Mouse (Mus musculus): Measurements from ENCODE around the gene Ano4.

The Ano4 gene

DNA sequence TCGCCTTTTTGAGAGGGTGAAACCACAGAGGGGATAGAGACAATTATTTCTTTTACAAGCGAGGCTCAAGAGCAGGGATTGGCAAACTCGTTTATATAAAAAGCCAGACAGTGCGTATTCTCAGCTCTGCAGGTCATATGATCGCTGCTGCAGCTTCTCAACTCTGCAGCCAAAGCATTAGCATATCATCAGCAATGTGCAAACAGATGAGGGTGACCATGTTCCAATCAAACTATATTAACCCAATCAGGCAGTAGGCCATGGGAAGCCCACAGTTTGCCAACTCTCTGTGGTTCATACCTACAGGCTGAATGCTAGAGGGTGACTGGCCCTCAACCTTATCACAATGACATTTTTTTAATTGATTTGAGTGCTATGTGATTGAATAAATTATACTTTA, 64.2 kb downstream of the Ano4 start:
- no peak for DNase-seq (ENCODE audit: low spot score)

DNA sequence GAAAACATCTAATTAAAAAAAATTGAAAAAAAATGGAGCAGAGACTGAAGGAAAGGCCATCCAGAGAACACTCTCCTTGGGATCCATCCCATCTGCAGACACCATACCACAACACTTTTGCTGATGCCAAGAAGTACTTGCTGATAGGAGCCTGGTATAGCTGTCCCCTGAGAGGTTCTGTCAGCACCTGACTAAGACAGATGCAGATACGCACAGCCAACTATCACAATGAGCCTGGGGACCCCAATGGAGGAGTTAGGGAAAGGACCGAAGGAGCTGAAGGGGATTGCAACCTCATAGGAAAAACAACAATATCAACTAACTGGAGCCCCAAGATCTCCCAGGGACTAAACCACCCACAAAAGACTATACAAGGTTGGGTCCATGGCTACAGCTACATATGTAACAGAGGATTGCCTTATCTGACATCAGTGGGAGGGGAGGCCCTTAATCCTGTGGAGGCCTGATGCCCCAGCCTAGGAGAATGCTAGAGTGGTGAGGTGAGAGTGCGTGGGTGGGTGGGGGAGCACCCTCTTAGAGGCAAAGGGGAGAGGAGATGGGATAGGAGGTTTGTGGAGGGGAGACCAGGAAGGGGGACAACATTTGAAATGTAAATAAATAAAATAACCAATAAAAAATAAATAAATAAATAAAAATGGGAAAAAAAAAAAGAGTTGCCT, 71.4 kb downstream of the Ano4 start:
- DNase-seq (ENCODE audit: low spot score): no peak

DNA sequence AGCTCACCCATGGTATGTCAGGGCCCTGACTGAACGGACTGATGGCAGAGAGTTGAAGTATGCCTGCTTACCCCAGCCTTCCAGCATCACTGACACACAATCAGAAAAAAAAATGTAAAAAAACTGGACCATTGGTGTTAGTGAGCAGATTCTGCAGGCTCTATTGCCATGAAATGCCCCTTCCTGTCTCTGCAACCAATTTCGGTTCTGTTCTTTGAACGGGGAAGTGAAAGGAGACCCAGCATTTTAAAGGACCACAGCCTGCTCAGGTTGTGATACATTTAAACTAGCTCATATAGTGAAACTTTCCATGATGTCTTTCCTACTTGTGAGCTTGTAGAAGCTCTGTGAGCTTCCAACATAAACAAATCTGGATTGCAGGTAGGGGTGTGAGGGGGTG, 77.2 kb downstream of the Ano4 start:
- no peak for DNase-seq (ENCODE audit: low spot score)

DNA sequence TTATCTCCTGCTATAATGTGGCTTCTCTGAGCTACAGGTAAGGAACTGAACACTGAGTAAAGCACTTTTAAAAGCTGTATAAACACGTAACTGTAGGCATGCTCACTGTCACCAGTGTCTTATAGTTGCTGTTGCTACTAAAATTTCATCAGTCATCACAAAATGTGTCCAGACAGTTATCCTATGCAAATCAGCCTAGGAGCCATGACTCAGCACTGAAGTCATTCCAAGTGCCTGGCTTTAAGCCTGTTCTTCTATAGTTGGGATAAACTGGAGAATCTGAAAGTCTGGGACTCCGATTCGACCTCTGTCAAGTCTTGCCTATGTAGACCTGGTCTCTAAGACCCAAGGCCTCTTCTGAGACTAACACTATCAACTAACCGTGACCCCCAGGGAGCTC, 81.2 kb downstream of the Ano4 start:
- DNase-seq (ENCODE audit: low spot score): no peak

DNA sequence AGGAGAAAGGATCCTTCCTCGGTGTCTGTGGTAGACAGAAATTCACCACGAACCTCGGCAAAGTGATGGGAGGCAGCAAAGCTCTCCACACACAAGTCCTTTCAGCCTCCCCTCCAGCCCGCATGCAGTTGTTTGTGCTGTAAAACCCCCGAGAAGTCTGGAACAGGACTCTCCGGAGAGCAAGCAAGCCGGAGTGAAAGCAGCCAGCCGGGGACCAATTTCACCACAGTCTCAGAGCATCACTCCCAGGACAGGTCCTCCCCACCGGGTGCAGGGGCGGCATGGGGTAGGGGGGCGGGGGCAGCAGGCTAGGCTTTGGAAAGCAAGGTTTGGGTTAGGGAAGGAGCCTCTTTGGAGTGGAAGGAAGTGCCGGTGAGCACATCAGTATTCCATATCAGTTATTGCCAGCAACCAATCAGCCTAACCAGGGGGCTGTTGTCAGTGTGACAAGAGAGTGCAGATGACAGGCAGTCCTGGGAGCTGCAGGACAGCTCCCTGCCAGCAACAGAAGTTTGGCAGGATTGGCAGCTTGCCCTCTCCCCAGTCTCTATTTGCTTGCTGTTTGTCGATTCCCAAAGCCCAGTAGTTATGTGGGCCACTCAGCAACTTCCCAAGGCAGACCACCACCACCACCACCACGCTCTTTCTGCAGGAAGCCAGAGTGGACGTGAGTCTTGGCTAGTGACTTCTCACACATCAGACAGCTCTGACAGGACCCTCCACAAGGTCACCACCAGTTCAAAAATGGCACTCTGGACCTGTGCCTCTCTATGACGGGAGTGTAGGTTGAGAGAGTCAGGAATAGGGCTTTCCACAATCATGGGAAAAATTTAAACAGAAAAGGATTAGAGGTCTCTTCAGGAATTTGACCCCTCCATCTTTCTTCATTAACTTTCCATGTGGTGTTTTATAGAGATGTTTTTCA, 86.8 kb downstream of the Ano4 start:
- no peak for DNase-seq (ENCODE audit: low spot score)

DNA sequence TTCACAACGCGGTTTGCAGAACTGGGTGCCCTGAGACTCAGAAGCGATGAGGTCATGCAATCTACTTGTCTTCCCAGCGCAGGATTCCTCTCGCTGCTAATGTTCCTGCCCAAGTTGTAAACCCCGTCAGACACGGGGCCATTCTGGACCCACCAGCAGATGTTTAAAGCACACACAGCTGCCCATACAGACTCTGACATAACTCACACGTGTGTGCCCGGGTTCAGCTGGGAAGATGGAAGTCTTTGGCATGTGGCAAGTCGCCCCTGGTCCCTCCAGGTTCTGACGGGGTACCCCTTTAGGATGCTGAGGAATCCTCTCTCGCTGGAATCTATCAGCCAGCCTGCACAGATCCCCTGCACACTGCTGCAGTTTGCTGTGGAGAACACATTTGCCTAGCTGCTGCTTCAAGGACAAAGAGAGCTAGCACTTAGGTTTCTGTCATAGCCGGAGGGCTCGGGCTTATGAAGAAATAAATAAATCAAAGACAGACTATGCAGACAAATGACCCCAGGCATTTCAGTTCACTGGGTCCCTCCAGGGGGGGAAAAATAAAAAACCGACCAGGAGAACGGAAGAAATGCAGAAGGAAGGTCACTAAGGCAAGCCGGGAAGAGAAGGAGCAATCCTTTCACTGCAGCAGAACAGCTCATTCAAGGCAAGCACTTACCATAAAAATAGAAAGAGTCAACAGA, 87.7 kb downstream of the Ano4 start:
- DNase-seq (ENCODE audit: low spot score): no peak

DNA sequence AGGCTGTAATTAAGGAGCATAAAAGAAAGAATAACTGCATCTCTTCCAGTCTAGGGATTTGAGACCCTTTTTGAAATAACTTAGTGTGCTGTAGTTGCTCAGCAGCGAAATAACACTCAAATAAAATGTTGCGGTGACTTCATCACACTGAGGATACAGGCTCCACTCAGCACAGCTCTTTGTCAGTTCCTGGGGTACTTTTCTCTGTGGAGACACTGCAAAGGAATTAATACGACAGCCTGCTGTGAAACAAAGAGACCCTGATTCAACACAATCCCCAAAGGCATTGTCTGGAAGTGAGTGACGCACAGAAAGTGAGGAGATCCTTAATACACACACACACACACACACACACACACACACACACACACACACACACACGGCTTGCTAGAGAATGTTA, 89.8 kb downstream of the Ano4 start:
- no peak for DNase-seq (ENCODE audit: low spot score)

DNA sequence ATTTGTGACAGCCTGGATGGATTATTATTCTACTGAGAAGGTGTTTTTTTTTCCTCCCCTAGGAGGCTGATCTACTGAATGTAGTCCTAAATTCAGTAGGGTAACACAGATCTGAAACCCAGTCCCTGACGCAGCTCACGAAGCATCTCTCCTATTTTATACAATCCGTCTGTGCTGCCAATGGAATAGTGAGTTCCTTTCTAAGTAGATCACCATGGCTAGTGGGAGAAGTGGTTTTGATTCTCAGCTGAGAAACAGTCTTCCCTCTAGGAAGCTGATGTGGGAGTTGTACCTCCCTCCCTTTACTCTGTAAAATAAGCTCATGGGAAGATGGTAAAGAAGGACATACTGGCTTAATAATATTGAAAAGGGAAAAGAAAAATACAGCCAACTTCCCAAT, 90.8 kb downstream of the Ano4 start:
- no peak for DNase-seq (ENCODE audit: low spot score)

DNA sequence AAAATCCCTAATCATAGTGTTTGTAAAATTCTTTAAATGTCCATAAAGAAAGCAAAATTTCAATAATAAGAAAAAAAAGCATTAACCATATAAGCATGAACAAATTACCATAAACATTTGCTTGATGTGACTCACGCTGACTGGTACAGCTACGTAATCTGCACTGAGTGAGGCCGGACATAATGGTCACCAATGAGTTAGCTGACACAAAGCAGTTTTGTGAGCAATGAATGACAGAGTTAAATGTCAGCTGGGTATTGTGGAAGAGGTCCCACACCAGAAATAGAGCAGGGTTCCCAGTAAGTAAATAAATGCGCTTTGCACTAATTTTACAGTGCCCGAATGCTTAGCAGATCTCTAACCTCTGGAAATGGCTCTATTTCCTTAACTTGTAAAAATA, 91.9 kb downstream of the Ano4 start:
- no peak for DNase-seq (ENCODE audit: low spot score)

DNA sequence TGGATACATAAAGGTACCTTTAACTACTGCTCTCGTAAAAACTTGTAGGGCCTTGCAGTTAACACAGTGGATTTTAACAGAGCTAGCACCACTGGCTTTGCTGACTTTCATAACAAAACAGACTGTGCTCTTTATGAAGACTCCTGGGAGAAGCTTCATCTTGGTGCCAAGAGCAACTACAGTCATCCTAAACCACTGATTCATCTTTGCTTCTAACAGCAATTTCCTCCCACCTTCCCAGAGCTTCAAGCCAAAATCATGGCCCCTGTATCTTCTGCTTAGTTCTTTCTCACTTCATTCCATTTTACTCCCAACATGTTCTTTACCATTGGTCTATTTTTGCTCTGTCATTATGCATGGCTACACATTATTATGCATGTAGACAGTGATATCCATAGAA, 100.8 kb downstream of the Ano4 start:
- DNase-seq (ENCODE audit: low spot score): no peak

DNA sequence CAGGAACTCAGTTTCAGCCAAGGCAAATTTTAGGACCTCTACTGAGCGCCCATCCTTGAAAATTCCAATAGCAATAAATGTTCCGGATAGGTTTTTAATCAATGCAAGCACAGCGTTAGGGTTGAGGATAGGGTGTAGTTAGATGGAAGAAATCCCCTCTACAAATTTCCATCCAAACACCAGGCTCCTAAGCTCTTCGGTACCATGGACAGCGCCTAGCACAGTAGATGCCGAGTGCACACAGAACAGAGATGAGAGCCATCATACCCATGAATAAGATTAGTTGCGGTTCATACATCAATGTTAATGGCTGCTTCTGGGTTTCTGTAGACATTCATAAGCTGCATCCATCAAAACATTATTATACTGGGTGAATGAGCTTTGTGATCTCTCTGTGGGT, 120.0 kb downstream of the Ano4 start:
- no peak for DNase-seq (ENCODE audit: low spot score)

DNA sequence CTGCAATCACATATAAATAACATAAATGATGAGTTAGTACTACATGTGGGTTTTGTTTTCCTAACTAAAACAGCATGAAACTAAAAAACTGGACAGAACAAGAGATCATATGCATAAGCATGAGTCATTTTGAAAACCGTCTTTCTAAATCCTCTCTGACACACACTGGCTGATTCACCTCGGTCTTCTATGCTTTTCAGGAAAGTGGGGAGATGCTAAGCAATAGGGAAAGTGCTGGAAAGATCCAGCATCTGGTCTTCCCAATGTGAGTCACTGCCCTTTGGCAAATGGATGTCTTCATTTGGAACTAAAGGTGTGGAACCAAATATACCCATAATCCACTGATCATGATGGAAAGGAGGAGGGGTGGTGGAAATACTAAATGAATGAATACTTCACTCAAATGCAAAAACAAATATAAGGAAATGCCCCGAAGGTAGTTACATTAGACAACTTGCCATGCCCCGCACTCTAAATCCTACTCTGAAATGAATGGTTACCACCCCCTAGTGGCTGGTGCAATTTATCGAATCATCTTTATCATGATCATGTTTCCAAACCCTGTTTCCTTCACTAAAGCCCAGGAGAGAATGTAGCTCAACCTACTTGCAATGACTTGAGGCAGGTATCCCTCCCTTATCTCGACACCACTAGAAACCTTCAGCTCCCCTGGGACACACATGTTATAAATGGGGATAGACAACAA, 122.1 kb downstream of the Ano4 start:
- DNase-seq (ENCODE audit: low spot score): no peak

DNA sequence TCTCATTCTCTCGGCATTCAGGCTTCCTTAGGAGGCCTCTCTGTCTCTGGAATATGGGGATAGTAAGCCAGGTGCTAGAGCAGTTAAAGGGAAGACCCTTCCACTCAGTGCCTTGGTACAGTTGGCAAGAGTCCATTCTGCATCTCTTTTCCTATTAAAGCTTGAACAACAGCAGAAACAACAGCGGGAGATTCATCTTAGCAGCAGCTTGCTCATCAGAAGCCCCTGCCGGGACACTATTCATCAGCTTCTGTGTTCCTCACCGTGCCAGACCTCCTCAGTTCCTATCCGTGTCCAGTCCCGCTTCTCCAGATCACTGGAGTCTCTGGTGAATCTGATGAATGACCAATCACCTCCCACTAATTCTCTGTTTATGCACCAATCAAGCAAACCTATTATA, 128.5 kb downstream of the Ano4 start:
- DNase-seq (ENCODE audit: low spot score): no peak

DNA sequence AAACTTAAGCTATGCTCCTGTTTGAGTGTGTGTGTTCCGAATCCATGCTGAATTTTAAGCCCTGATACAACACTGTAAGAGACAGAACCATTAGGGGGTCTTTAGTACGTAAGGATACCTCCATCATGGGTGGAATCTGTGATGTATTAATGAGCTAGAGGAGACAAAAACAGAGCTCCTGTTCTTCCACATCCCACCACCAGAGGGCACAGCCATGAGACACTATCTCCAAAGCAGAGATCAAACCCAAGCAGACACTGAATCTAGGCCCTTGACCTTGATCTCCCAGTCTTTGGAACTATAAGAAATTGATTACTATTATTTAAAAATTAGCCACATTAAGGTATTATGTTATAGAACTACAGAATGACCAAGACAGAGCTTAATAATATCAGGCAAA, 138.7 kb downstream of the Ano4 start:
- DNase-seq (ENCODE audit: low spot score): peak; percentile 36

DNA sequence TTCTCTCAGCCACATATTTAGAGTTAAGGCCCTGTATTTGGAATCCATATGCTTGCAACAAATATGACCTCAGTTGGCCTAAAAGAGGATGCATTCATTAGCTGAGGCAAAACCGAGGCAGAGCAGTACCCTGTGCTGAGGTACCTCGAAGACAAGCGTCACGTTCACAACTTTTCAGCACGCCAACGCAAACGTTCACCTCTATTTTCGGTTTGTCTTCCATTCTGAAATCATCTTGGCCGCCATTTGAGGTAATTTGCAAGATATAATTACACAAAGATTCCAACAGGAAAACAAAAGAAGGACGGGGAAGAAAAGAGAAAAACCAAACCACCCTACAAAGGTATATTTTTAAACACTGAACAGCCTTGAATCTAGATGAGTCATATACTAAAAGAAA, 148.1 kb downstream of the Ano4 start:
- no peak for DNase-seq (ENCODE audit: low spot score)

DNA sequence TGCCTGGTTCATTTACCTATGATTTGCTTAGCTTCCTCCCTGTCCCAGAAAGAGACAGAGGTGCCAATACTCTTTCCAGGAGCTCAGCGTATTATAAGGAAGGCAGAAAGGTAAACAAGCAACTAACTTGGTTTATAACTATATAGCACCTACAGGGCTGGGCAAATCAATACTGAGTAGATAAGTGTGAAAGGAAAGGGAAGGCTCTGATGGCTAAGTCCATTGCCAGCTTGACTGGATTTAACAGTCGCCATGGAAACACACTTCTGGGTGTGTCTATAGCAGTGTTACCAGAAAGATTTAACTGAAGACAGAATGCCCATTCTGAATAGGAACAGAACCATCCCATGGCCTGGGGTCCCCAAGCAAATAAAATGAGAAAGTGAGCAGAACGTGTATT, 149.5 kb downstream of the Ano4 start:
- no peak for DNase-seq (ENCODE audit: low spot score)

DNA sequence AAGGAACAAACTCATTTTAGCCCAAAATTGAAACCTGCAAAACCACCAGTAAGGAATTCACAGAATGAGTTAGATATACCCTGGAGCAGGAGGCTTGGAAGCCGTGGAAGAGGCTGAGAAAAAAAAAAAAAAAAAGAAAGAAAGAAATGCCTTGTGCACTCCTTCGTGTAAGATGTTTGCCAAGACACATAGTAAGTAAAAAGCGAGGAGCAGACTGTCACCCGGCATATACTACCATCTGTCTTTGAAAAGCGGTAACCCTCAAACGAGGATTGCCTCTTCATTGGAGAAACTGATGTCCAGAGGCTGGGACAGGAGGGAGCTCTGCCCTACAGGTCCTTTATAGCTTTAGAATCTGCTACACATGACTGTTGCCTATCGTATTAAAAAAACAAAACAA, 150.1 kb downstream of the Ano4 start:
- no peak for DNase-seq (ENCODE audit: low spot score)

DNA sequence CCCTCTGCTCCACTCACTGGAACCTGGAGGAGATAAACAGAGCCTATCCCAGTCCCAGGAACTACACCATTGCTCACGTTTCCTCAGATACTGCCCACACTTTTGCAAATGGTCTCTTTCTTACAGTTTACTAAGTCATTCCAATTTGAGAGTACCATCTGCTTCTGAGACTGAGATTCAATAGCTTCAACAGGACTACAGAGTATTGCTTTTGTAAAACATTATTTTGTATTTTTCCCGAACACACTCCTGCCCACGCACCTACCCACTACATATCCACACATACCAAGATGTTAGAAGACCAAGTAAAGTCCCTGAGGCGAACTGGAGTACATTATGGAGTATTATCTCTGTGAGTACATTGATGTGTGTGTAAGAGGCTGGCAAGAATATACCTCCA, 166.6 kb downstream of the Ano4 start:
- DNase-seq (ENCODE audit: low spot score): no peak

DNA sequence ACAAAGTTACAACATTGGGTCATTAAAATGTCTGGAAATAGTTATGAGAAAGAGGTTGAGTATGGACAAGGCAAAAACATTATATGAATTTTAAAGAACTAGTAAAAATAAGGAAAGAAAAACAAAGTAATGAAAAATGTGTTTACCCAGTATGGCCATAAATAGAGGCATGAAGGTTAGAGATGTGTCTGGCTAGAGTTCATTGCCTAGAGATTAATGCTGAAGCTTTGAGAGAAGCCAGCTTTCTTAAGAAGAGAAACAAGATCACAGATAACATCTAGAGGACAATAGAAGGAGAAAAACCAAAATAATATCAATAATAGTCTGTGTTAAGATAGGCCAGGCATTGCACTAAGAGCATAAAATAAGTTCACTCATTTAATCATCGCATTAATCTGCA, 180.0 kb downstream of the Ano4 start:
- DNase-seq (ENCODE audit: low spot score): no peak

DNA sequence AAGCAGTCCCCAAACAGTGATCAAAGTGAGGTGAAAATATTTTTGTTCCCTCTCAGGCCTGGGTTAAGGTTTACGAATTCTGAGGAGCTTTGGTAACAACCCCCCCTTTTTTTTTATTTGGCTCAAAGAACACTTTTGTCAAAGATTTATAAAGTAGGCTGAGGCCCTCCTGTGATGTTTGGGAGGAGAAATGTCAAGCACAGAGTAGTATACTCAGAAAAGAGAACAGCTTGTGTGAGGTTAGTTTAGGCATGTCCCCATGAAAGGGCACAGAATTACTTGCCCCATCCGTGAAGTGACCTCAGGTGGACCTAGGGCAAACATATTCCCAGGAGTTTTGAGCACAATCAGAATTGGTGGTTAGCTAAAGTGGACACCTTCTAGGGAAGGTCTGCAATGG, 189.1 kb downstream of the Ano4 start:
- DNase-seq (ENCODE audit: low spot score): no peak

DNA sequence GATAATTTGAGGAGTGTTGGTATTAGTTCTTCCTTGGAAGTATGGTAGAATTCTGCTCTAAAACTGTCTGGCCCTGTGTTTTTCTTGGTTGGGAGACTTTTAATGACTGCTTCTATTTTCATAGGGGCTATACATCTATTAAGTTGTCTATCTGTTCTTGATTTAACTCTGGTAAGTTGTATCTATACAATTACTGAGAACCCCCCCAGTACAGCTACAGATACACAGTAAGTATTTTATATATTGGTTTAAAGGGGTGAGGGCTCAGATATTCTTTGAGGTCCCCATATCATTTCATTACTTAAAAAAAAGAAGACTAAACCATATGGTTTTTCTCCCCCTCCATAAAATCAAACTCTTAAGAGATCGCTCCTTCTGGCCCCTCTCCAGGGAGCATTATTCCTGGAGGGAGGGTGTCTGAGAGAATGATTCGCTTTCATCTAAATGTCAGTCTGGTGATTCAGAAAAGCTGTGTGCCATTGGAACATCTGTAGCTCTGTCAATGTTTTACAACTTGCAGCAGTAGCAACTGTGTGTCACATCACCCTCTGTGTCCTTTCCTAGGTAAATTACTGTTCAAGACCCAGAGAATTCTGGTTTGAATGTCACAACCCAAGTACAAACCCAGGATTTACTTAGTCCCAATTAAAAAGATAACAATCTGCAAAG, 189.6 kb downstream of the Ano4 start:
- no peak for DNase-seq (ENCODE audit: low spot score)

DNA sequence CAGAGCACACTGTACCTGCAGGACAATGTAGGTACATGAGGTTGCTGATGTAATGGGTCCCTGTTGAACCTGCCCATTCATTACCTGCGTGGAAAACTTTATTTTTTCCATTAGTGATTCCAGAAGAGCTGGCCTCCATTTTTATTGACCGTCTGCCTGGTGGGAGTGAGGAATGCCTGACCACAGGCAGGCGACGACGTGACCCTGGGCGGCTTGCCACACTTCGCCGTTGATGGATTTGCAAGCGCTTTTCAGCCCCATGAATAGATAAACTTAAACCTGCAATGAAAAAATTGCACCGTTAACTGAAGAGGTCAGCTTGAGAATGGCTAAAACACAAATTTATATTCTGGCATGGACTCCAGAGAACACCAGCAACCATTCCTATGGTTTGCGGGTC, 195.4 kb downstream of the Ano4 start:
- no peak for DNase-seq (ENCODE audit: low spot score)
